ENCODE assay signal across 15 mouse cellular contexts in the genomic region with DNA sequence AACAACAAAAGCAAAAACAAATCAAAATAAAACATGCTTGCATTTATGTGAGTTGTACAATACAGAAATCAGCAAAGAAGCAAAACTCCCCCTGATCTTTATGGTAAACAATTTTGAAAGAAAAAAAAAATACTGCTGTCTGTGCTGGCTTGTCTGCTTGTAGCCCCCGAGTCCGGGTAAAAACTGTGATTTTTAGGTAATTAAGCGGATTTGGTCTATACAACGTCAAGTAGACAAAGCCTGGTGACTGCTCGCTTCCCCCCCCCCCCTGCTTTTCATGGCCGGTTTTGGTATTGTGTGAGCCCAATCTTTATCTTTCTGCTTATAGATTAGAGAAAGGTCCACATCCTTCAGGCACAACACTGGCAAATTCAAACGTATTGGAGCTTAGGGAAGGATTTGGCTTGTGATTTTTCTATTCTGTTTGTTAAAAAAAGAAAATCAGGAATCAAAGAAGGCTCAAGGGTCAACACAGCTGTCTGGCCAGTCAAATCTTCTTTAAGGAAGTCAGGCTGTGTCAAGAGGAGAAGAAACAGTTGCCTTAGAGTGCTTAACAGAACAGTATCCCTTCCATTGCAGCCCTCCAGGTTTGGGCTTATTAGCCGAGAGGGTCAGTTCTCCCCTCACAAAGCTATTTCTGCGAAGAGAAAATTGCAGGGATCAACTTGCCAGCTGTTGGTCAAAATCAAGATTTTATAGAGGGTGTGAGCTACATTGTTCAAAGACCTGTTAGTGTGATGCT. TPM values are rescaled to one million over a fixed set of nuclear protein-coding genes. Genes with fewer than 3 reads are reported as not detected.
"Had no signal": no experiment of that assay in that cellular context is flagged by ENCODE, and none has a peak within 500 bp of the region (broad histone marks: within the 10 kb centered on the region; RNA-seq: fewer than 3 reads in every experiment).

No protein-coding gene starts in this region.

- DNase-seq: kidney, adult 8-10 months; kidney, postnatal 25 days; layer of hippocampus, postnatal 36 days; liver; liver, embryonic 13.5 days; liver, postnatal 0 days; lung, postnatal 14 days; right cerebral cortex, postnatal 25 days; thymus, postnatal 36 days had no signal

- H3K4me2 ChIP-seq: limb, embryonic 12.5 days; liver, embryonic 13.5 days; lung, embryonic 15.5 days had no signal

- H3K9ac ChIP-seq: limb, embryonic 12.5 days; liver, embryonic 13.5 days; liver, postnatal 0 days; lung, embryonic 15.5 days had no signal

- H3K4me3 ChIP-seq: limb, embryonic 12.5 days; liver, embryonic 13.5 days; lung, embryonic 15.5 days; megakaryocyte, embryonic 14.5 days had no signal

- H3K36me3 ChIP-seq: limb, embryonic 12.5 days; liver, embryonic 13.5 days; lung, embryonic 15.5 days had no signal

- H3K9me3 ChIP-seq: limb, embryonic 12.5 days; liver, embryonic 13.5 days; lung, embryonic 15.5 days had no signal

- ATAC-seq: intestine, postnatal 0 days; liver, postnatal 0 days had no signal

- H3K27ac ChIP-seq: limb, embryonic 12.5 days; liver, embryonic 13.5 days; lung, embryonic 15.5 days; macrophage had no signal

RNA-seq across cellular contexts. Expression of gene Lmx1a, which starts 4.6 kb away (rescaled TPM):
- total RNA-seq: left cerebral cortex, postnatal 36 days had no signal
- polyA plus RNA-seq: liver, postnatal 0 days; lung, embryonic 15.5 days; macrophage had no signal
